Mouse (Mus musculus) midbrain, embryonic 10.5 days (tissue): Measurements from ENCODE around the gene Rtf1. TPM values are rescaled to one million over a fixed set of nuclear protein-coding genes. Genes with fewer than 3 reads are reported as not detected.
"Not testable (repeated sequence)": the region's sequence is repeated elsewhere in the genome, so short reads cannot be mapped to it uniquely, and the experiment has no call there.

ENCODE experiments used
- DNase-seq: peaks from one replicate; pipeline ENCODE4 v3.0.0-alpha.2; 2017; ENCODE audit warnings: low spot score
- H3K27ac ChIP-seq: fragments of 300-500 bp; sonication (generic); replicated peaks from 2 replicates; pipeline ENCODE4 v1.5.1; 2016; ENCODE audit warnings: mild to moderate bottlenecking
- H3K27me3 ChIP-seq: fragments of 300-500 bp; sonication (generic); 2 replicates; pipeline ENCODE4 v1.6.1; 2016; ENCODE audit warnings: low read depth, mild to moderate bottlenecking; ENCODE audit not compliant: poor library complexity, severe bottlenecking
- H3K36me3 ChIP-seq: fragments of 300-500 bp; sonication (generic); 2 replicates; pipeline ENCODE4 v1.6.1; 2016; ENCODE audit warnings: mild to moderate bottlenecking, moderate library complexity
- H3K4me1 ChIP-seq: fragments of 300-500 bp; sonication (generic); 2 replicates; pipeline ENCODE4 v1.6.1; 2016
- H3K4me3 ChIP-seq: fragments of 300-500 bp; sonication (generic); 2 replicates; pipeline ENCODE4 v1.5.1; 2016; ENCODE audit warnings: mild to moderate bottlenecking, moderate library complexity
- H3K9me3 ChIP-seq: fragments of 300-500 bp; sonication (generic); replicated peaks from 2 replicates; pipeline ENCODE4 v1.6.1; 2016; ENCODE audit warnings: mild to moderate bottlenecking
- WGBS: fragments of 180-500 bp; shearing (Covaris S2); methylation state at CpG from one replicate; pipeline ENCODE4 v1.1.7; 2016; 5-methylcytosine and 5-hydroxymethylcytosine counted together
- polyA plus RNA-seq: library from polyadenylated mRNA; unstranded; fragments of >200 nt; fragmentation: Nextera tagmentation; extraction: Ambion mirVana; gene quantifications from 2 replicates; pipeline ENCODE4 v1.2.1, GENCODE M21; 2016

Rtf1 gene
- polyA plus RNA-seq = 52.0 and 52.4 TPM in 2 replicates

DNA sequence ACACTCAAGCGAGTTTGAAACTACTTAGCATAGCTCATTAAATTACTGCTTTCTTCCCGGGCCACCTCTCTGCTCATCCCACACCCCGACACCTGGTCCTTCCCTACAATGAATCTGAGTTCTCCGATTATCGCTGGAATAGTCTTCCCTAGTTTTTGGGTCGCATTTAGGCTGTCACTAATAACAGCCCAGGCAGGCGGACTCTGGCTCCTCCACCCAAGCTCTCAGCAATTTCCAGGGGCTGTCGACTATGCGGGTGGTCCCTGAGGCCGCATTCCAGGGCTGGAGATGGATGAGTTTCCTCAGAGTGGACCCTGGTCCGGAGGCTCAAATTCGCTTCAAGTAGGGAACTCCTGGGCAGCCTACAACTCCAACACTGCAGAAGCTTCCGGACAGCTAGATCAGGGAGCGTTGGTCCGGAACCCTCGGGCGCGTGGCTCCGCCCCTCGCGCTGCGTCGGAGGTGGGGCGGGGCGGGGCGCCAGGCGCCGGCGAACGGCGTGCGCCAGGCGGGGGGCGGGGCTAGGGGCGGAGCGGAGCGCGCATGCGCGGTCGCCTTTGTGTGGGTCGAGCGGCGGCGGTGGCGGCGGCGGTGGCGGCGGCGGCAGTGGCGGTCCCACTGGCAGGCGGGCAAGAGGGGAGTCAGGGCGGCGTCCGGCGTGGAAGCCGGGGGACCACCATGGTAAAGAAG lies at the start of gene Rtf1:
TSS of gene Rtf1 (plus strand) at position 544 of the 690 bp plus-strand sequence.
- Histone ChIP-seq H3K4me1 (peaks cover 25% of the 10 kb centered on the region), H3K36me3 (peaks cover 8% of the 10 kb centered on the region), H3K27ac (peak within 1 kb of the TSS; percentile 93), H3K4me3 (peak within 1 kb of the TSS; percentile 99), H3K27me3 (0 out of 2 replicates have a peak, but pooled peaks cover 4% of the 10 kb centered on the region), H3K9me3 (no peaks in the 10 kb centered on the region)
- WGBS = 1% methylated on average over 57 of the region's 58 CpGs
- DNase-seq = peak; percentile 95

DNA sequence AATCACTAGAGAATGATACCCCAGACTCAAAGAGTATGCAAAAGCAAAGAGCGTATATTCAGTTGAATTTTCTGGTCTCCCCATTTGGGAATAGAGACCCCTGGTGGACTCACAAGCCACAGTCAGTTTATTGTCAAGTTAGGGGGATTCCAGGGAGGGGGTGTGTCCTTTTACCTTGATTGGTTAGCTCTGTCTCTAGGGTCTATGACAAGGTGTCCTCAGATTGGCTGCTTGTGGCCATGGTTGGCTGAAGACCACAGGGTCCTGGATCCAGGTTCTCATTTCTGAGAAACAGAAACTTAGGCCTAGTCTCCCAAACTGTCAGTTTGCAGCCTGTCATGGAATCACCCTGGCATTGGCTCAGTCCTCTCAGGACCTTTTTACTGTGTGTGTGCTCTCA lies 38.1 kb upstream of the Rtf1 start:
- Histone ChIP-seq H3K36me3 (peaks cover 100% of the 10 kb centered on the region), H3K4me3 (no peak overlapping the region), H3K27me3 (no peaks in the 10 kb centered on the region), H3K9me3 (no peaks in the 10 kb centered on the region), H3K27ac (no peak overlapping the region), H3K4me1 (no peaks in the 10 kb centered on the region)
- no peak for DNase-seq
- WGBS = 85% methylated on average over 1 of the region's 1 CpGs

DNA sequence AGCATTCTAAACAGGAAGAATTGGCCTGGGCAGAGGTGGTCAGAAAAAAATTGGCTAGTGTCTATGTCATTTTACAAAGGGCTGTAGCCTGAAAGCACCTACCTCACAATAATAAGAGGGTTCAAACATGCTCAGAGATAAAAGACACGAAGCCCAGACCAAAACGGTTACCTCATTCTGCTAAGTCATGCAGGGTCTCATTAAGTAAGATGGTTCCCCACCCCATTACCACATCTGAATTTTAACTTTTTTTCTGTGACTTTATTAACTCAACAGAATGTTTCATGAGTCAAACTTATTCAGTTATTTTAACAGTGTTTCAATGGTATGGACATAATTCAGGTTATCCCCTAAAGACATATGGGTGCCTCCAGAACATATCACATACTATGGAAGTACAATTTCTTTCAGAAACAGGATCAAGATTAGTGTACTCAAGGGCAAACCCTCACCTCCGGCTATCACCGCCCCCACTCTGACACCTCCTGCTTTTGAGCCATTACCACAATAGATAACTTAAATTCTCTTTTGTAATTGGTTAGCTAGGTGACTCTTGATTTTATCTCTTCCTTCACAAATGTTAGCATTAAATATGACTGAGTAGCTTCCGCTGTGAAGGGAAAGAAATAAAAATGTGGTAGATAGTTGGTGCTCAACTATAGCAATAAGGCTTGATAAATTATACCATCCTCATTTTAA lies 33.5 kb upstream of the Rtf1 start:
- no peaks in the 10 kb centered on the region for H3K9me3 ChIP-seq
- no peaks in the 10 kb centered on the region for H3K4me1 ChIP-seq
- no peak overlapping the region for H3K4me3 ChIP-seq
- H3K27me3 ChIP-seq = no peaks in the 10 kb centered on the region
- no peak for DNase-seq
- H3K36me3 ChIP-seq = peaks cover 99% of the 10 kb centered on the region
- 98% methylated on average over 5 of the region's 5 CpGs for WGBS
- H3K27ac ChIP-seq = no peak overlapping the region

- 93% methylated on average over 5 of the region's 5 CpGs for WGBS
- no peak overlapping the region for H3K4me3 ChIP-seq
- DNase-seq = no peak
- no peaks in the 10 kb centered on the region for H3K9me3 ChIP-seq
- H3K4me1 ChIP-seq = no peaks in the 10 kb centered on the region
- H3K27me3 ChIP-seq = no peaks in the 10 kb centered on the region
- peaks cover 99% of the 10 kb centered on the region for H3K36me3 ChIP-seq
- no peak overlapping the region for H3K27ac ChIP-seq
Measured at GRCm38 (mm10) chr2:119644254-119644653, 30.6 kb upstream of the Rtf1 start.

DNA sequence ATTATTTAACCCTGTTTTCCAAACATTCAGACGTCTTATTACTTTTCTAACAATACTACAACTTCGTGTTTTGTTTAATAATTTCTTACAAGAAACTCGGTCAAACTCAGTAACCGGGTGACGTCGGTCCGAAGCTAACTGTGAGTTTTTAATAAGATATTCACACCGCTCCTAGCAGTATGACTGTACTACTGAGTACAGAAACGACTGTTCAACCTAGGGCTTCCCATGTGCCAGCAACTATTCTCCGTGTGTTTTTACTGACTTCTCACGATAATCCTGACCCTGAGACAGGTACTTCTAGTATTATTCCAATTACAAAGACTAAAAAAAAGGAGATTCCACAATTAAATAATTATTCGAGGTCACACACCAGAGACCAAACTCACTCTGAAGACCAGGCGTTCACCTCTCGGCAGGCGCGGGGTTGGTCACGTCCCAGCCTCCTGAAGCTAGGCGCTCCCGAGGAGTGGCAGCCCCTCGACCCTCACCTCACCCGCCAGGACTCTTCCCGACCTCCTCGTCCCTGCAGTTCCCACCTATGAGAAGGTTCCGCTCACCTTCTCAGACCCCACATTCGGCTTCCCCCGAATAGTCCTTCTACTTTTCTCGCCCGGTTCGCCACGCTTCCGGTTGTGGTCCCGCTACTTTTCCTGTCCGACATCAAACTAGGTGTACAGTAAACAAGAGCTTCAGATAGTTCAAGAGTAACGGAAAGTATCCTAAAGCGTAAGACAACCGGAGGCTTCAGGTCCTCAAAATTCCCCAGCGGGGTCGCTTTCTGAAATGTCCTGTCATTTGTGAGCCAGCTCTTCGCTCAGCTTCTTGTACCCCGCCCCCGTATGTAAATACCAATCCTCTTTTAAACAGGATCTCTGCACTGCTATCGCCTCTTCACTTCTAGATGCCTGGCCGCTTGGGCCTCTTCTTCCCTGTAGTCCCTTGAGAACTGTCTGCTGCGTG lies 12.4 kb upstream of the Rtf1 start, which contains the start of gene Ndufaf1:
TSS of gene Ndufaf1 (minus strand) at position 608 of the 963 bp plus-strand sequence.
- peak within 1 kb of the TSS; percentile 81 for H3K27ac ChIP-seq
- WGBS = 2% methylated on average over 44 of the region's 44 CpGs
- H3K4me1 ChIP-seq = peaks cover 14% of the 10 kb centered on the region
- H3K9me3 ChIP-seq = no peaks in the 10 kb centered on the region
- H3K27me3 ChIP-seq = no peaks in the 10 kb centered on the region
- H3K4me3 ChIP-seq = peak within 1 kb of the TSS; percentile 87
- peak; percentile 74 for DNase-seq
- H3K36me3 ChIP-seq = peaks cover 25% of the 10 kb centered on the region

GRCm38 (mm10) chr2:119665744-119666143 lies 9.1 kb upstream of the Rtf1 start:
- H3K4me3 ChIP-seq, H3K27ac ChIP-seq, DNase-seq, H3K36me3 ChIP-seq, H3K9me3 ChIP-seq, H3K27me3 ChIP-seq: not testable (repeated sequence)
- 73% methylated on average over 22 of the region's 23 CpGs for WGBS
- peaks cover 14% of the 10 kb centered on the region for H3K4me1 ChIP-seq

DNA sequence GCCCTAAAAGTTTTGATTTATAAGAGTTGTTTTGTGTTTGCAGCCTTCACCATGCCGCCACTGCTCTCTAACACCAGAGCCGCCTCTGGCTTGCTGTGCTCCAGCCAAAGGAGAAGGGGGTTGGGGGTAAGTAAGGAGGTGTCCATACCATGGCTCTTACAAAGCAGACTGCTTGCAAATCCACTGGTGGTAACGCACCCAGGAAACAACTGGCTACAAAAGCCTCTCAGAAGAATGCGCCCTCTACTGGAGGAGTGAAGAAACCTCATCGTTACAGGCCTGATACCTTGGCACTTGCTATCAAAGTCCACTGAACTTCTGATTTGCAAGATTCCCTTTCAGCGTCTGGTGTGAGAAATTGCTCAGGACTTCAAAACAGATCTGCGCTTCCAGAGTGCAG lies 5.9 kb upstream of the Rtf1 start:
- Histone ChIP-seq H3K27ac (no peak overlapping the region), H3K4me1 (peaks cover 2% of the 10 kb centered on the region), H3K27me3 (0 out of 2 replicates have a peak, but pooled peaks cover 4% of the 10 kb centered on the region), H3K36me3 (no peaks in the 10 kb centered on the region), H3K4me3 (no peak overlapping the region), H3K9me3 (no peaks in the 10 kb centered on the region)
- DNase-seq = peak; percentile 23
- WGBS = 16% methylated on average over 7 of the region's 7 CpGs

GRCm38 (mm10) chr2:119675215-119675784 lies 432 bp downstream of the Rtf1 start:
- H3K27ac ChIP-seq = peak overlapping the region; percentile 93
- peaks cover 12% of the 10 kb centered on the region for H3K36me3 ChIP-seq
- no peak for DNase-seq

DNA sequence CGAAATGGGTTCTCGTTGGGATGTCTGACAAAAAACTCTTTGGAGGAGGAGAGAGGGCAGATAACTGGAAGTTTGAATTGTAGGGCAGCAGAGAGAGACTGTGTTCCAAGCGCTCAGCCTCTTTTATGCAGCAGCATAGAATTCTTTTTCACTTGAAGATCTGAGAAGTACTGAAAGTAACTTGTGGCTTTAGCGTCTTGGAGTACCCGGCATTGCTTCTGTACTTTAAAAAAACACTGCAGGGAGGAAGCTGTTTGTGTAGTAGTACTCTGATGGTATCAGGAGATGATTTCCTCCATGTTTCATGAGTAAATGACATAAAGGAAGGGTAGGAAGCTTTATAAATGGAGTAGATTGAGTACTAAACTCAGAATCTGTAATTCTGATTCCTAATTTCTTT lies 963 bp downstream of the Rtf1 start:
- no peaks in the 10 kb centered on the region for H3K9me3 ChIP-seq
- H3K4me1 ChIP-seq = peaks cover 25% of the 10 kb centered on the region
- no peak for DNase-seq
- H3K27ac ChIP-seq = peak overlapping the region; percentile 93
- H3K36me3 ChIP-seq = peaks cover 12% of the 10 kb centered on the region
- H3K27me3 ChIP-seq = 0 out of 2 replicates have a peak, but pooled peaks cover 4% of the 10 kb centered on the region
- 11% methylated on average over 5 of the region's 5 CpGs for WGBS
- H3K4me3 ChIP-seq = peak overlapping the region; percentile 99

More at GRCm38 (mm10) chr2:119675215-119675784, 432 bp downstream of the Rtf1 start:
- Histone ChIP-seq H3K4me3 (peak overlapping the region; percentile 99), H3K27me3 (0 out of 2 replicates have a peak, but pooled peaks cover 4% of the 10 kb centered on the region), H3K9me3 (no peaks in the 10 kb centered on the region), H3K4me1 (peaks cover 25% of the 10 kb centered on the region)
- WGBS = under 1% methylated on average over 39 of the region's 39 CpGs

- Histone ChIP-seq H3K9me3 (no peaks in the 10 kb centered on the region), H3K36me3 (peaks cover 45% of the 10 kb centered on the region), H3K4me3 (no peak overlapping the region), H3K4me1 (no peaks in the 10 kb centered on the region), H3K27me3 (no peaks in the 10 kb centered on the region), H3K27ac (no peak overlapping the region)
- 92% methylated on average over 2 of the region's 2 CpGs for WGBS
- no peak for DNase-seq
Measured at GRCm38 (mm10) chr2:119683706-119684105, 8.8 kb downstream of the Rtf1 start.

GRCm38 (mm10) chr2:119692003-119692701 lies 17.3 kb downstream of the Rtf1 start:
- Histone ChIP-seq H3K4me3 (no peak overlapping the region), H3K27me3 (no peaks in the 10 kb centered on the region), H3K27ac (no peak overlapping the region), H3K36me3 (peaks cover 64% of the 10 kb centered on the region), H3K4me1 (no peaks in the 10 kb centered on the region), H3K9me3 (no peaks in the 10 kb centered on the region)
- 87% methylated on average over 9 of the region's 9 CpGs for WGBS
- no peak for DNase-seq
